Comparison of ENCODE assay signal across 8 mouse cellular contexts in the genomic region with DNA sequence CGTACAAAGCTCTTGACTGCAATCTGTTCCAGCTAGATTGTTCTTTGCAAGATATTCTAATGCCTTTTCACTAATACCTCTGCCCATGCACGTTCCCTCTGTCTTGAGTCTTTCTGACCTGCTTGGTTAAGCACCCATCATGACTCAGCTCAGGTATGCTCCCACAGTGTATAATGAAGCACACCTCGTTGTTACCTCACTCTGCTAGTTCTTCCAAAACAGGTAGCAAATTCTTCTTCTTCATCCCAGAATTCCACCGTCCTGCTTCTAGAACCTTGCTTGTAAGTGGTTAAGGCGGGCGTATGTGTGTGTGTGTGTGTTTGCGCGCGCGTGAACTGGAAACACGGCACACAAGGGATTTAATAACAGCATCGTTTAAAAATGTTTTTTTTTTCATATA. TPM values are rescaled to one million over a fixed set of nuclear protein-coding genes. Genes with fewer than 3 reads are reported as not detected.
DNase-seq lines count a peak whose midpoint lies in the region; ATAC-seq and TF ChIP-seq lines count a peak whose summit lies in the region.

No protein-coding gene starts in this region.

- H3K9ac ChIP-seq in liver, adult 2 months (ENCODE audit: low read depth, low read length) = no peak overlapping the region; the same call in 1 of the 2 replicates
- 0 out of 2 replicates have a peak overlapping the region, but pooled peaks have one; percentile 7 for H3K9ac ChIP-seq in embryonic facial prominence, embryonic 11.5 days (replicated peaks; ENCODE audit: low read length)
- peak overlapping the region; percentile 42 for H3K9ac ChIP-seq in intestine, embryonic 14.5 days (ENCODE audit: low read length)
- H3K9ac ChIP-seq in midbrain, embryonic 13.5 days (replicated peaks) = 0 out of 2 replicates have a peak overlapping the region, but pooled peaks have one; percentile 10

- no peaks in the 10 kb centered on the region for H3K9me3 ChIP-seq in embryonic facial prominence, embryonic 11.5 days (replicated peaks; ENCODE audit: control insufficient read depth, low read length)
- no peaks in the 10 kb centered on the region for H3K9me3 ChIP-seq in intestine, embryonic 14.5 days (ENCODE audit: control insufficient read depth, low read length)
- no peaks in the 10 kb centered on the region for H3K9me3 ChIP-seq in midbrain, embryonic 13.5 days

- no peak for TF ChIP-seq POLR2A in liver, adult 2 months (IDR thresholded peaks at IDR 0.05; ENCODE audit: extremely low read depth, insufficient read depth, low read length)

- no peaks in the 10 kb centered on the region; the same call in 1 of the 2 replicates for H3K4me1 ChIP-seq in liver, adult 2 months (ENCODE audit: control insufficient read depth, insufficient read depth, low read length)
- no peaks in the 10 kb centered on the region for H3K4me1 ChIP-seq in embryonic facial prominence, embryonic 11.5 days (ENCODE audit: control insufficient read depth, insufficient read depth, low read length)
- no peaks in the 10 kb centered on the region for H3K4me1 ChIP-seq in intestine, embryonic 14.5 days (replicated peaks; ENCODE audit: control insufficient read depth, insufficient read depth, low read length)
- peaks cover 4% of the 10 kb centered on the region for H3K4me1 ChIP-seq in midbrain, embryonic 13.5 days (replicated peaks)

- peak; percentile 77; the same call in 1 of the 2 replicates for ATAC-seq in embryonic facial prominence, embryonic 11.5 days (replicated peaks; ENCODE audit: insufficient number of reproducible peaks, low FRiP score, low TSS enrichment, low read depth)
- ATAC-seq in intestine, embryonic 14.5 days (replicated peaks; ENCODE audit: low FRiP score, low TSS enrichment, low read depth) = peak; percentile 69
- peak; percentile 76 for ATAC-seq in midbrain, embryonic 13.5 days

- WGBS in liver, adult 2 months = under 1% methylated on average over 12 of the region's 12 CpGs
- 9% methylated on average over 12 of the region's 12 CpGs for WGBS in embryonic facial prominence, embryonic 11.5 days
- WGBS in intestine, embryonic 14.5 days = 5% methylated on average over 12 of the region's 12 CpGs
- WGBS in midbrain, embryonic 13.5 days = 8% methylated on average over 12 of the region's 12 CpGs

- no peaks in the 10 kb centered on the region for H3K27me3 ChIP-seq in liver, adult 2 months (ENCODE audit: control insufficient read depth, insufficient read depth, low read length)
- H3K27me3 ChIP-seq in embryonic facial prominence, embryonic 11.5 days (ENCODE audit: control insufficient read depth, insufficient read depth, low read length) = no peaks in the 10 kb centered on the region
- no peaks in the 10 kb centered on the region for H3K27me3 ChIP-seq in intestine, embryonic 14.5 days (replicated peaks; ENCODE audit: control insufficient read depth, insufficient read depth, low read length)
- H3K27me3 ChIP-seq in midbrain, embryonic 13.5 days = no peaks in the 10 kb centered on the region

- peak overlapping the region; percentile 27 for H3K4me2 ChIP-seq in embryonic facial prominence, embryonic 11.5 days (ENCODE audit: low read depth, low read length)
- peak overlapping the region; percentile 60 for H3K4me2 ChIP-seq in intestine, embryonic 14.5 days (ENCODE audit: low read length)
- H3K4me2 ChIP-seq in midbrain, embryonic 13.5 days (replicated peaks) = peak overlapping the region; percentile 64

- TF ChIP-seq CTCF in liver, adult 2 months (IDR thresholded peaks at IDR 0.05; ENCODE audit: low read depth, low read length) = no peak

- peaks cover 2% of the 10 kb centered on the region; the same call in 1 of the 2 replicates for H3K36me3 ChIP-seq in liver, adult 2 months (ENCODE audit: control insufficient read depth, insufficient read depth, low read length)
- no peaks in the 10 kb centered on the region for H3K36me3 ChIP-seq in embryonic facial prominence, embryonic 11.5 days (replicated peaks; ENCODE audit: control insufficient read depth, insufficient read depth, low read depth, low read length)
- H3K36me3 ChIP-seq in intestine, embryonic 14.5 days (ENCODE audit: control insufficient read depth, insufficient read depth, low read length) = peaks cover 23% of the 10 kb centered on the region
- 0 out of 2 replicates have a peak, but pooled peaks cover 4% of the 10 kb centered on the region for H3K36me3 ChIP-seq in midbrain, embryonic 13.5 days

- no peak for DNase-seq in liver, adult 2 months (ENCODE audit: extremely low read depth, low read depth, low spot score)
- DNase-seq in liver = no peak
- no peak for DNase-seq in embryonic facial prominence, embryonic 11.5 days (ENCODE audit: low spot score)
- no peak for DNase-seq in intestine, embryonic 14.5 days (ENCODE audit: low spot score)
- no peak for DNase-seq in thymus, postnatal 10 days (ENCODE audit: low spot score in 2 of 2)
- no peak for DNase-seq in spleen, postnatal 36 days (ENCODE audit: low spot score in 2 of 2)
- DNase-seq in adrenal gland, postnatal 14 days = no peak

- H3K4me3 ChIP-seq in liver, adult 2 months (ENCODE audit: insufficient read depth, low read depth, low read length) = peak overlapping the region; percentile 61
- peak overlapping the region; percentile 29 for H3K4me3 ChIP-seq in embryonic facial prominence, embryonic 11.5 days (ENCODE audit: low read depth, low read length)
- H3K4me3 ChIP-seq in intestine, embryonic 14.5 days (ENCODE audit: low read depth, low read length) = peak overlapping the region; percentile 55
- H3K4me3 ChIP-seq in midbrain, embryonic 13.5 days (replicated peaks) = peak overlapping the region; percentile 55

- no peak overlapping the region for H3K27ac ChIP-seq in liver, adult 2 months (replicated peaks; ENCODE audit: insufficient read depth, low read depth, low read length)
- no peak overlapping the region for H3K27ac ChIP-seq in embryonic facial prominence, embryonic 11.5 days (replicated peaks; ENCODE audit: low read depth, low read length)
- H3K27ac ChIP-seq in intestine, embryonic 14.5 days (ENCODE audit: low read depth) = no peak overlapping the region
- H3K27ac ChIP-seq in midbrain, embryonic 13.5 days = 0 out of 2 replicates have a peak overlapping the region, but pooled peaks have one; percentile 9

- H3K79me2 ChIP-seq in liver, adult 2 months (ENCODE audit: control insufficient read depth, insufficient read depth, low read length) = no peaks in the 10 kb centered on the region

RNA-seq across cellular contexts. Expression of gene Pbdc1, which starts 0.4 kb away (rescaled TPM):
- 10.3 and 12.8 TPM in 2 replicates for total RNA-seq in liver, adult 2 months (2014; rRNA removed)
- 6.0 and 6.6 TPM in 2 replicates for polyA plus RNA-seq in liver, adult 2 months (2012; rRNA removed)
- polyA plus RNA-seq in embryonic facial prominence, embryonic 11.5 days (2014; fragmentation: Nextera tagmentation; extraction: Ambion mirVana) = 76.1 and 78.9 TPM in 2 replicates
- 50.3 and 71.0 TPM in 2 replicates for polyA plus RNA-seq in intestine, embryonic 14.5 days (2014; fragmentation: Nextera tagmentation; extraction: Ambion mirVana)
- 41.7 and 44.2 TPM in 2 replicates for polyA plus RNA-seq in midbrain, embryonic 13.5 days (2015; fragmentation: Nextera tagmentation; extraction: Ambion mirVana)
- 17.5 and 17.8 TPM in 2 replicates for total RNA-seq in adrenal gland, postnatal 14 days (2021)

RNA-seq across cellular contexts. Expression of gene Magee1, which starts 41.0 kb away (rescaled TPM):
- total RNA-seq in liver, adult 2 months (2014; rRNA removed) = 0.92 and 1.3 TPM in 2 replicates
- polyA plus RNA-seq in liver, adult 2 months (2012; rRNA removed) = 1.8 and 2.3 TPM in 2 replicates
- polyA plus RNA-seq in embryonic facial prominence, embryonic 11.5 days (2014; fragmentation: Nextera tagmentation; extraction: Ambion mirVana) = 14.8 and 18.4 TPM in 2 replicates
- polyA plus RNA-seq in intestine, embryonic 14.5 days (2014; fragmentation: Nextera tagmentation; extraction: Ambion mirVana) = 11.7 and 13.3 TPM in 2 replicates
- polyA plus RNA-seq in midbrain, embryonic 13.5 days (2015; fragmentation: Nextera tagmentation; extraction: Ambion mirVana) = 160 and 163 TPM in 2 replicates
- total RNA-seq in adrenal gland, postnatal 14 days (2021) = 11.2 and 12.5 TPM in 2 replicates
